Mouse (Mus musculus) lung, adult 18-20 months (tissue): ENCODE measurements around the gene March7.

ENCODE experiments used
- DNase-seq, 2 experiments: peaks; one replicate each; pipeline ENCODE4 v3.0.0; 2022; ENCODE audit warnings: mixed read lengths in 2 of 2

Gene March7

DNA sequence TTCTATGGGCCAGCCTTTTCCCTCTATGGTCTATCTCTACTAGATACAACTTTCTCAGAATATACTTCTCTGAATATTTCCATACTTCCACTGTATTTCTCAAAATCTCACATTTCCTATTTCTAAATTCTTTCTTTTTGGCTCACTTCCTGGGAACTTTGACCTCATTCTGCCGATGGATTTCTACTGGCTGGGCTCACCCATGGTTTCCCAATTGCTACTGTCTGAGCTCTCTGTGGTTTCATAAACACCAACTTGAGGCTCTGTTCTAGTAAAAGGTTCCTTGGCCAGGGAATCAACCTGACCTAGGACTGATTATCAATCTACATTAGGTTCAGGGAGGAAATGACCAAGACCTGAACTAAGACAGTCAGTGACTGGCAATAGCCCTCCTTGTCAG lies 79.8 kb downstream of the March7 start:
- no peak for DNase-seq

DNA sequence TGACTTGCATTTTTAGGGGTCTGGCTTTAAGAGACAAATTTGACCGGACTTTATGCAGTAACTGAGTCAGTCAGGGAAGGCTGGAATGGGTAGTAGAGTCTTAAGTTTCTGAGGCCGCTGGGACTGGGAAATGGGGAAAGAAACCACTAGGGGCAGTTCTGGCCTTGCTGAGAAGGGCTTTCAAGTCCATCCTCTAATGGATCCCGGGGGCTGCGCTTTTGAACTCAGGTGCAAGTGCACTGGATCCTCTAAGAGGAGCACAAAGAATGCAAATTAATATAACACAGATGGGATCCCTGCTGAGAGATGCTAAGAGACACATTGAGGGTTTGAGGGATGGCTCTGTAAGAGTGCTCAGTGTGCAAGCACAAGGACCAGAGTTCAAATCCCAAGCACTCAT lies 81.7 kb downstream of the March7 start:
- DNase-seq: no peak

DNA sequence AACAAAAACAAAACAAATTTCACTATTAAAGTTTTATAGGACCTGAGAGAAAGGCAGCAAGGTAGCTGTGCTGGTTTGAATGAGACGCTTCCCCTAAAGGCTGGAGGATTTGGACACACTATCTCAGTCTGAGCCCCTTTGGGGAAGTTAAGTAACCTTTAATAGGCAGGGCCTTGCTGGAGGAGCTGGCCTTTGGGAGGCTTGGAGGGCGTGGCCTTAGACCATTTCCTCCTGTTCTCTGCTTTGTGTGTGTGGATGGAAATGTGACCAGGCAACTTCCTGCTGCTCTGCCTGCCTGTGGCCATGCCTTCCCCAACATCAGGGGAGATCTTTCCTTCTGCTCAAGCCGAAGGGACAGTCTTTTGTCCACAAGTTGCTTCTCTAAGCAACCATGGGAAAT lies 88.6 kb downstream of the March7 start:
- peak; percentile 20 to 21 for DNase-seq

DNA sequence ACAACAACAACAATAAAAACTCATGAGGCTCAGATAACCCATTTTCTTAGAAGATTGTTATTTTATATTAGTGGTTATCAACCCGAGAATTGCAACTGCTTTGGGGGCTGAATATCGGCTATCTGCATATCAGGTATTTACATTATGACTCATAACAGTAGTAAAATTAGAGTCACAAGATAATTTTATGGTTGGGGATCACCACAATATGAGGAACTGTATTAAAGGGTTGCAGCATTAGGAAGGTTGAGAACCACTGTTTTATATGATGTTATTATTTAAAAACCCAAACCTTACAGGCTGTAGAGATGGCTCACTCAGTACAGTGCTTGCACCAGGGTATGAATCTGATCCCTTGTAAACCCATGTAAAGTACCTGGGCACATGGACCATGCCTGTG lies 89.6 kb downstream of the March7 start:
- DNase-seq: no peak
